27 mouse cellular contexts compared by ENCODE assay signal in the genomic region with DNA sequence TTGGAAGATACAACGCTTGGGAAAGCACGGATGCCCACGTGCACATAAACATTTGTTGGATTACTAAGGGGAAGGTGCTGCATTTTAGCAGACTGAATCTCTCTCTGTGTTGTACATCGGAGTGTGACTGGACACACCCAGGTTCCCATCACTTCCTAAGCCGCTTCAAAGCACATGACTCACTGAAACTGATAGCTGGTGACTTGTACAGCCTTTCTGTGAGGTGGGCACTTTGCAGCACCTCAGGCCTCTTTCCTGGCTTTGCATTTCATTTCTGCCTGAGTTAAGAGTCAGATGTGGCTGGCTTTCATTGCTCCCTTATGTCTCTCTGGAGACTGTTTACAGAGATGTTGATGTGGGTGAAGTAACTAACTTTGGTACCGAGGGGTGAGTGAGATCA. TPM values are rescaled to one million over a fixed set of nuclear protein-coding genes. Genes with fewer than 3 reads are reported as not detected.
DNase-seq lines count a peak whose midpoint lies in the region; ATAC-seq and TF ChIP-seq lines count a peak whose summit lies in the region.
"Had no signal": no experiment of that assay in that cellular context is flagged by ENCODE, and none has a peak within 500 bp of the region (broad histone marks: within the 10 kb centered on the region; RNA-seq: fewer than 3 reads in every experiment).

No protein-coding gene starts in this region.

- H3K4me1 ChIP-seq in heart, embryonic 10.5 days: peaks cover 18% of the 10 kb centered on the region; the same call in 1 of the 2 replicates
- H3K4me1 ChIP-seq in hindbrain, embryonic 12.5 days: no peaks in the 10 kb centered on the region
- H3K4me1 ChIP-seq: embryonic facial prominence, embryonic 13.5 days; embryonic facial prominence, embryonic 15.5 days had no signal

- CTCF ChIA-PET in Patski (lab: Charles Lee): no interaction called here

- 77% methylated on average over 6 of the region's 6 CpGs for WGBS in heart, embryonic 10.5 days
- WGBS in hindbrain, embryonic 12.5 days: 92% methylated on average over 6 of the region's 6 CpGs

- intact Hi-C loops in left cerebral cortex, postnatal 10 days (cut with DNase I): no loop called here

- no peak overlapping the region for H3K4me2 ChIP-seq in hindbrain, embryonic 12.5 days (replicated peaks)
- H3K4me2 ChIP-seq: embryonic facial prominence, embryonic 13.5 days; embryonic facial prominence, embryonic 15.5 days; forebrain, embryonic 12.5 days had no signal

- no peaks in the 10 kb centered on the region for H3K36me3 ChIP-seq in heart, embryonic 10.5 days
- H3K36me3 ChIP-seq in hindbrain, embryonic 12.5 days: no peaks in the 10 kb centered on the region
- H3K36me3 ChIP-seq: embryonic facial prominence, embryonic 13.5 days; embryonic facial prominence, embryonic 15.5 days; forebrain, embryonic 10.5 days; forebrain, embryonic 12.5 days had no signal

- ATAC-seq in Patski: peak; percentile 55
- no peak for ATAC-seq in hindbrain, embryonic 12.5 days (ENCODE audit: low FRiP score)
- ATAC-seq: CD4-positive, CD25-positive, alpha-beta regulatory T cell, adult 4 months; forebrain, embryonic 14.5 days; forebrain, embryonic 16.5 days had no signal

- no peaks in the 10 kb centered on the region for H3K9me3 ChIP-seq in heart, embryonic 10.5 days
- no peaks in the 10 kb centered on the region for H3K9me3 ChIP-seq in hindbrain, embryonic 12.5 days (replicated peaks)
- H3K9me3 ChIP-seq: embryonic facial prominence, embryonic 13.5 days; embryonic facial prominence, embryonic 15.5 days; forebrain, embryonic 10.5 days; forebrain, embryonic 12.5 days had no signal

- no peak overlapping the region for H3K9ac ChIP-seq in hindbrain, embryonic 12.5 days
- H3K9ac ChIP-seq: embryonic facial prominence, embryonic 13.5 days; embryonic facial prominence, embryonic 15.5 days; forebrain, embryonic 12.5 days had no signal

- H3K4me3 ChIP-seq in heart, embryonic 10.5 days: no peak overlapping the region
- no peak overlapping the region for H3K4me3 ChIP-seq in hindbrain, embryonic 12.5 days
- H3K4me3 ChIP-seq: embryonic facial prominence, embryonic 13.5 days; embryonic facial prominence, embryonic 15.5 days; erythroblast, embryonic 14.5 days; forebrain, embryonic 10.5 days; forebrain, embryonic 12.5 days had no signal

- DNase-seq in heart, embryonic 10.5 days (ENCODE audit: low spot score): no peak
- DNase-seq in heart, adult 18-20 months: no peak
- DNase-seq in 3T3-L1 (ENCODE audit: low read depth, low spot score): peak; percentile 21
- DNase-seq in Patski (ENCODE audit: low read depth, low spot score): no peak
- peak; percentile 9 for DNase-seq in ZHBTc4 (ENCODE audit: low read depth, low spot score)
- no peak for DNase-seq in urinary bladder, postnatal 25 days (ENCODE audit: low spot score)
- no peak for DNase-seq in left cerebral cortex, postnatal 10 days (ENCODE audit: extremely low spot score in 1 of 2, low spot score in 2 of 2)
- DNase-seq: adrenal gland, adult 2 months; adrenal gland, postnatal 10 days; adrenal gland, postnatal 25 days; cerebellum, adult 11 months; cerebellum, adult 18-20 months; cerebellum, adult 8-10 months; cerebellum, adult 9-11 months; cerebellum, postnatal 14 days; cerebellum, postnatal 36 days; embryo, embryonic 11 days had no signal

- POLR2A ChIA-PET in Patski (lab: Charles Lee): no interaction called here

- TF ChIP-seq CTCF in Patski (IDR thresholded peaks at IDR 0.05): no peak

- no peaks in the 10 kb centered on the region for H3K27me3 ChIP-seq in heart, embryonic 10.5 days (ENCODE audit: insufficient read depth, poor library complexity, severe bottlenecking)
- H3K27me3 ChIP-seq in Patski: no peaks in the 10 kb centered on the region
- no peaks in the 10 kb centered on the region for H3K27me3 ChIP-seq in hindbrain, embryonic 12.5 days
- H3K27me3 ChIP-seq: CH12.LX; embryonic facial prominence, embryonic 13.5 days; embryonic facial prominence, embryonic 15.5 days; forebrain, embryonic 12.5 days had no signal

- H3K27ac ChIP-seq in heart, embryonic 10.5 days: 0 out of 2 replicates have a peak overlapping the region, but pooled peaks have one; percentile 24
- H3K27ac ChIP-seq in hindbrain, embryonic 12.5 days: no peak overlapping the region
- H3K27ac ChIP-seq: embryonic facial prominence, embryonic 13.5 days; embryonic facial prominence, embryonic 15.5 days; forebrain, embryonic 10.5 days; forebrain, embryonic 12.5 days had no signal

- in situ Hi-C loops in Patski (cut with MboI; ENCODE audit: low pct_unique_long_range_greater_than_20kb): no loop called here

RNA-seq across cellular contexts. Expression of gene BC052040, which starts 29.0 kb away (rescaled TPM):
- polyA plus RNA-seq in heart, embryonic 10.5 days (2016; fragmentation: Nextera tagmentation; extraction: Ambion mirVana): 22.4 and 26.5 TPM in 2 replicates
- 1 to 10 TPM; 3.0 to 4.0 TPM for total RNA-seq in heart, adult 18-20 months (2021)
- 14.8 TPM for polyA plus RNA-seq in Patski (2021)
- polyA plus RNA-seq in hindbrain, embryonic 12.5 days (2016; fragmentation: Nextera tagmentation; extraction: Ambion mirVana): 18.9 TPM in 2 replicates
- 1 to 10 TPM; 7.9 to 8.0 TPM for total RNA-seq in left cerebral cortex, postnatal 10 days (2021)

Comparison
In these comparisons a context has a peak if more than half of its experiments do, and no peak if none do; other contexts are left out.
1. DNase-seq: peak in 3T3-L1 (single experiment) and ZHBTc4 (single experiment); none in heart, embryonic 10.5 days (single experiment), heart, adult 18-20 months (0 of 2), Patski (single experiment), urinary bladder, postnatal 25 days (single experiment) and left cerebral cortex, postnatal 10 days (0 of 2).